Mouse (Mus musculus): Measurements from ENCODE around the gene Troap. TPM values are rescaled to one million over a fixed set of nuclear protein-coding genes. Genes with fewer than 3 reads are reported as not detected.

Gene Troap
- total and polyA plus RNA-seq, 3 experiments, result 25.8 to 70.2 TPM; not detected in 1

- DNase-seq (ENCODE audit: low read depth, low spot score), result no peak
- Histone ChIP-seq H3K27ac (ENCODE audit: control insufficient read depth, low read depth, low read length) (no peak overlapping the region), H3K79me2 (ENCODE audit: control insufficient read depth, insufficient read depth, low read length, poor library complexity) (no peaks in the 10 kb centered on the region), H3K9ac (ENCODE audit: control insufficient read depth, low read depth, low read length, poor library complexity, severe bottlenecking) (peak overlapping the region; percentile 52), H3K4me3 (ENCODE audit: control insufficient read depth in 1 of 2, insufficient read depth in 1 of 2, low read depth in 2 of 2, low read length in 2 of 2) (peak overlapping the region; percentile 45 to 78), H3K27me3 (ENCODE audit: control insufficient read depth in 1 of 2, insufficient read depth in 2 of 2, low read length in 2 of 2) (no peaks in the 10 kb centered on the region), H3K4me1 (ENCODE audit: control insufficient read depth in 1 of 2, insufficient read depth in 2 of 2, low read length in 2 of 2) (peaks cover 0 to 7% of the 10 kb centered on the region in 2 experiments; a peak in 1 of 4 replicates), H3K9me3 (replicated peaks; ENCODE audit: insufficient read depth, low read length) (no peaks in the 10 kb centered on the region), H3K36me3 (ENCODE audit: control insufficient read depth in 1 of 2, insufficient read depth in 2 of 2, low read length in 2 of 2) (peaks cover 0 to 9% of the 10 kb centered on the region in 2 experiments; a peak in 2 of 4 replicates)
- no peak for TF ChIP-seq ETS1 (IDR thresholded peaks at IDR 0.05; ENCODE audit: low read depth, low read length)
- TF ChIP-seq ZNF384 (IDR thresholded peaks at IDR 0.05; ENCODE audit: low read depth, low read length), result peak; percentile 80
These were observed 38.5 kb downstream of the Troap start for GRCm38 (mm10) chr15:99112843-99113395.

DNA sequence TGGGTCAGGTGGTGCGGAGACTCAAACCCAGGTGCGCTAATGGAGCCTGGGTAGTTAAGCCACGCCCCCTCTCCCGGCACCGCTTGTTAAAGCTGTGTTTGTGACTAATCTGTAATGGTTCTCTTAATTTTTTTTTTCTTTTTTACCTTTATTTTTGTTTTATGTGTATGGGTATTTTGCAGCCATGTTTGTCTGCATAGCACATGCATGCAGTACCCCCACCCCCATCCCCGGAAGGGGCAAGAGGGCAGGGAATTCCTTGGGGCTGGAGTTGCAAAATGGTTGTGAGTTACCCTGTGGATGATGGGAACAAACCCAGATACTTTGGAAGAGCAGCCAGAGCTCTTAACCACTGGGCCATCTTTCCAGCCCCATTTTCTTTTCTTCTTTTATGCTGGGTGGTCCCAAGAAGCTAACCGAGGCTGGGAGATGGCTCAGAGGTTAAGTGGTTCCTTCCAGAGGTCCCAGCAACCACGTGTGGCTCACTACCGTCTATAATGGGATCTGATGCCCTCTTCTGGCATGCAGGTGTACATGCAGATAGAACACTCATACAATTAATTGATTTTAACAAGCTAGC lies 39.1 kb downstream of the Troap start:
- Histone ChIP-seq H3K4me1 (ENCODE audit: control insufficient read depth in 1 of 2, insufficient read depth in 2 of 2, low read length in 2 of 2) (peaks cover 0 to 7% of the 10 kb centered on the region in 2 experiments; a peak in 1 of 4 replicates), H3K36me3 (ENCODE audit: control insufficient read depth in 1 of 2, insufficient read depth in 2 of 2, low read length in 2 of 2) (peaks cover 0 to 9% of the 10 kb centered on the region in 2 experiments; a peak in 2 of 4 replicates), H3K4me3 (ENCODE audit: control insufficient read depth in 1 of 2, insufficient read depth in 1 of 2, low read depth in 2 of 2, low read length in 2 of 2) (peak overlapping the region; percentile 45 to 78), H3K9me3 (replicated peaks; ENCODE audit: insufficient read depth, low read length) (no peaks in the 10 kb centered on the region), H3K9ac (ENCODE audit: control insufficient read depth, low read depth, low read length, poor library complexity, severe bottlenecking) (peak overlapping the region; percentile 52), H3K79me2 (ENCODE audit: control insufficient read depth, insufficient read depth, low read length, poor library complexity) (no peaks in the 10 kb centered on the region), H3K27ac (ENCODE audit: control insufficient read depth, low read depth, low read length) (no peak overlapping the region), H3K27me3 (ENCODE audit: control insufficient read depth in 1 of 2, insufficient read depth in 2 of 2, low read length in 2 of 2) (no peaks in the 10 kb centered on the region)
- TF ChIP-seq KAT2A (conservative IDR thresholded peaks at IDR 0.05; ENCODE audit: low read depth, low read length) (no peak), GATA1 (IDR thresholded peaks at IDR 0.05; ENCODE audit: low read depth, low read length) (no peak), SIN3A (IDR thresholded peaks at IDR 0.05; ENCODE audit: low read length) (peak; percentile 56; the same call in 1 of the 2 replicates), MYC (IDR thresholded peaks at IDR 0.05; ENCODE audit: low read depth, low read length) (peak; percentile 99), SMC3 (IDR thresholded peaks at IDR 0.05; ENCODE audit: low read depth, low read length) (peak; percentile 57), MXI1 (IDR thresholded peaks at IDR 0.05; ENCODE audit: low read depth, low read length) (peak; percentile 98), HCFC1 (IDR thresholded peaks at IDR 0.05; ENCODE audit: low read depth, low read length) (0 out of 2 replicates have a peak, but pooled peaks have one; percentile 47), ZNF384 (IDR thresholded peaks at IDR 0.05; ENCODE audit: low read depth, low read length) (peak; percentile 62; the same call in 1 of the 2 replicates), USF1 (IDR thresholded peaks at IDR 0.05; ENCODE audit: low read depth, low read length) (peak; percentile 81), POLR2A (IDR thresholded peaks at IDR 0.05; ENCODE audit: control insufficient read depth in 1 of 2, insufficient read depth in 1 of 2, low read depth in 1 of 2, low read length in 2 of 2, poor library complexity in 1 of 2) (peak in 1 of 2 experiments; percentile 53; a peak in 1 of 4 replicates), RAD21 (IDR thresholded peaks at IDR 0.05; ENCODE audit: low read depth, low read length) (peak; percentile 41), E2F4 (IDR thresholded peaks at IDR 0.05; ENCODE audit: borderline replicate concordance, low read depth, low read length) (0 out of 2 replicates have a peak, but pooled peaks have one; percentile 20), MAFK (IDR thresholded peaks at IDR 0.05; ENCODE audit: borderline replicate concordance, low read depth, low read length) (no peak), UBTF (IDR thresholded peaks at IDR 0.05; ENCODE audit: borderline replicate concordance, insufficient read depth, low read depth, low read length) (no peak), ZC3H11A (IDR thresholded peaks at IDR 0.05; ENCODE audit: low read depth, low read length) (0 out of 2 replicates have a peak, but pooled peaks have one; percentile 16), ZKSCAN1 (IDR thresholded peaks at IDR 0.05; ENCODE audit: low read depth, low read length) (no peak), CTCF (IDR thresholded peaks at IDR 0.05 in 2 of 3, conservative IDR thresholded peaks at IDR 0.05 in 1 of 3; ENCODE audit: control insufficient read depth in 1 of 3, insufficient read depth in 1 of 3, low read depth in 2 of 3, low read length in 3 of 3, poor library complexity in 1 of 3, severe bottlenecking in 1 of 3) (peak; percentile 43 to 68 (median 67)), GABPA (IDR thresholded peaks at IDR 0.05; ENCODE audit: low read depth, low read length) (no peak), TBP (IDR thresholded peaks at IDR 0.05; ENCODE audit: low read depth, low read length) (peak; percentile 51; the same call in 1 of the 2 replicates), JUND (IDR thresholded peaks at IDR 0.05; ENCODE audit: low read depth, low read length) (no peak), MAX (IDR thresholded peaks at IDR 0.05; ENCODE audit: low read length) (peak; percentile 92), RCOR1 (IDR thresholded peaks at IDR 0.05; ENCODE audit: low read depth, low read length) (0 out of 2 replicates have a peak, but pooled peaks have one; percentile 21), ELF1 (IDR thresholded peaks at IDR 0.05; ENCODE audit: low read depth, low read length) (peak; percentile 67; the same call in 1 of the 2 replicates), EP300 (IDR thresholded peaks at IDR 0.05; ENCODE audit: low read depth in 1 of 2, low read length in 2 of 2) (no peak), NELFE (IDR thresholded peaks at IDR 0.05; ENCODE audit: low read depth, low read length) (no peak; the same call in 1 of the 2 replicates)
- peak; percentile 89 for DNase-seq (ENCODE audit: low read depth, low spot score)

Measured in MEL (cell line).